Mouse (Mus musculus) retina, embryonic 14.5 days (tissue): ENCODE measurements at regions not wholly inside any gene's neighbourhood (a gene's known extent, or its start where the extent isn't known, plus 50 kb on each side); places are given as distances from the start of the nearest gene placed in this dataset.
"Not testable (repeated sequence)": the region's sequence is repeated elsewhere in the genome, so short reads cannot be mapped to it uniquely, and the experiment has no call there.

Source experiments
- DNase-seq: peaks from one replicate; pipeline ENCODE4 v3.0.0-alpha.2; 2015; ENCODE audit warnings: low spot score

DNA sequence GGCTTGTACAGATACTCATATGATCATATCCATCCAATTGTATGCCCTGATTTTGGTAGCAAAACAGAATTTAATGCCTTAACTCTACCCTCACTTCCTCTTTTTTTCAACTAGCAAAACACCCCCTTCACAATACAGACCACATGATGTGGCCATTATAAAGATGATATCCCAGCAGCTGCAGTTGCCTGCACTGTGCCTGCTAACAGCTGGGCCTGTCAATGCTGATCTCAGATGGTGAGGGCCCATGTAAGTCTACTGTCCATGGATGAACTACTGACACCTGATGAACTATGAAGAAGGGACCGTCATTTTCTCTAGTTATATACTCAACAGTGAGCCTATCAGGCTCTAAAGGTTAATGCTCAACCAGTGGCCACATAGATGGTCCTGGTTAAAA lies 191.8 kb upstream of the Fmr1 start:
- no peak for DNase-seq

DNA sequence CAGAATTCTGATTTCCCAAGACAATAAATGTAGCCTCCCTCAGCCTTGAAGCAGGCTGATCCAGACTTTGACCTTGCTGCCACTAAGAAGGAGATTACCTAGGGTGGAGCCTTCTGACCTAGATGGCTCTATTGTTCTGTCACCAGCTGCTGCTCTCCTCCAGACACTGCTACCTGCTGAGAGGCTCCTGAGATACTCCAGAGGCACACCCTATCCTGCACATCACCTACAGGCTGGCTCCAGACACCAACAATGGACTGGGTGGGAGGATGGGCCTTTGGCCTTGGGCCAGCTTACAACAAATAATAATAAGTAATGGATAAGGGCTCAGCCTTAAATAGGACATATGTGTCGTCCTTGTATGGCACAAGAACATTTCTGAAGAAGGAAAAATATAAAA lies 186.3 kb upstream of the Fmr1 start:
- DNase-seq = not testable (repeated sequence)

DNA sequence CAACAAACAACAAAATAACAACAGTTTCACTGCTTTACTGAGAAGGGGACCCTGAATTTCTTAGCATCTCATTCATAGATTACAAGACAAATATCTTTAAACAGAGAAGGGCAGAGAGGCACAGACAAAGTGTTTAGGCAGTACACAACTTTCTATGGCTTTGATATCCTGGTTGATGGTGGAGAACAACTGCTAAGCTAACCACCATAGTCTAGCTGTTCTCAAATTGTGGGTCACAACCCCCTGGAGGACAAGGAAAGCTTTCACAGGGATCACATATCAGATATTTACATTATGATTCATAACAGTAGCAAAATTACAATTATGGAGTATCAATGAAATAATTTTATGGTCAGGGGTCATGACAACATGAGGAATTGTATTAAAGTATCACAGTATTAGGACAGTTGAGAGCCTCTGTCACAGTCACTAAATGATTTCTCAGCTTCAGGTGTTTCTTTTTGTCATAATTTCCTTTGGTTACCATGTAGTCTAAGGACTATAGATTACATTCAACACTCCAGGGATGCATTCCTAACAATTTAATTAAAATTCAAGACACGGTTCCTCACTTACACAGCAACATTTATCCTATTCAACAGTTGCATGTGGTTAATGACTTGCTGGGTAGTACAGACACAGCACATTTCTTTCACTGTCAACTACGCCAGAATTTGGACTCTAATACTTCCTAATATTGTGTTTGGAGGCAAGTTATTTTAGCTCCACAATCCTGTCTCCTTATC lies 183.8 kb upstream of the Fmr1 start:
- DNase-seq = no peak

DNA sequence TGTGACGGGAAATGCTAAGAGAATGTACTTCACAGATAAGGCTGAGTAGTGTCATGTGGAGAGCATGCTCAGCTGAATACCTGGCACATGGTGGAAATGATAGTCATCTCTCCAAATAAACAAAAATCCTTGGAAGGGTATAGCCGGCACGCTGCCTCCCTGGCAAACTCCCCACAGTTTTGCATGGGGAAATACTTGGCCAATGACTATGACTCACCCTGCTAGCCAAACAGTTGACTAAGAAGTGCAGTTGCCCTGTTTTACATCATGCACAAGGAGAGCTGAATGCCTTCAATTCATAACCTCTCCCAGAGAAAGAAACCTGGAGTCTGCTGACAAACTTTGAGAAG lies 183.2 kb upstream of the Fmr1 start:
- no peak for DNase-seq

DNA sequence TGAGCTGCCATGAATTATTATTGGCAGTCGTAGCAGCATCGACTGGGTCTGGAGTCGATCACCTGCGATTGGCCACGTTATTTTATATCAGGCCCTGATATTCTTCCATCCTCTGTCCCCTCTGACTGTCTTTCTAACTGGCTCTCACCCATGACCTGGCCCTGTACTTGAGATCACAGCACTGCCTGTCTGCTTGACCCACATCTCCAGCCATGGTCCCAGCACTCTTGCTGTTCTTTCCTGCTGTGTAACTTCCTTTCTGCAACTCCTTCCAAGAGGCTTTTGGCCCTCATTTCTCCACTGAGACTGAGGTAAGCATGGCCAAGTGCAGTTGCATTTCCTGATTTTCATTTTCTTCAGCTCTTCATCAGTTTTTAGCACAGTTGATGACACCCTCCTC lies 182.6 kb upstream of the Fmr1 start:
- DNase-seq = no peak

DNA sequence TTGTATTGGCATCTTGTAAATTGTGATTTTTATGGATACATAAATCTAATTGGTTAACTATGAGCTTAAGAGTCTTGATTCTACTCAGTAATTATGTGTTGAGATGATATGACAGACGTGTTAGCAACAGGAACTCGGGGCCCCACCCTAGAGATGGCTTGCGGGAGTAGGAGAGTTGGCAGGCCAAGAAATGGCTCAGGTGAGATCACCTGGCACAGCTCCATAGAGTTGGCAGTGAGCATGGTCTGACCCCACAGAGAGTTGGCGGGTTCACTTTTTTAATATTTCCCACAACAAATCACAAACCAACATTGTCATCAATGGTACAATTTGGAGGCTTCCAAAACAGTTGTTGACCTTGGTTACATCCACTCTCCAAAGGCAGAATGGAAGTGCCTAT lies 180.5 kb upstream of the Fmr1 start:
- no peak for DNase-seq

DNA sequence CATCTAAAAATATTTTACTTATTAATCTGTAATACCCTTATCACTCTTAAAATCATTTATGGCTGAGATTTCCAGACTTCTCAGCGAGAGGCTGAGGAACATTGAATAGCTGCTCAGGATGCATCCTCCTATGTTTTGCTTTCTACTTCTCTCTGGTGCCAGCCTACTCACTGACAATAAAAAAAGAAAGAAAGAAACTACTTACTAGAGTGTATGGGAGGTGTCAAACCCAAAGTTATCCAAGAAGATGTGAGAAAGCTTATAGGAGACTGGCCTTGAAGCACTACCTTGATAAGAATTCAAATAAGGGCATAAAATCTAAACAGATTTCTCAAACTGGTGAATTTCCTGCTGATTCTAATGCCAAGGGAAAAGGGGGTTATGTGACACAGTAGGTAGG lies 175.4 kb upstream of the Fmr1 start:
- no peak for DNase-seq

DNA sequence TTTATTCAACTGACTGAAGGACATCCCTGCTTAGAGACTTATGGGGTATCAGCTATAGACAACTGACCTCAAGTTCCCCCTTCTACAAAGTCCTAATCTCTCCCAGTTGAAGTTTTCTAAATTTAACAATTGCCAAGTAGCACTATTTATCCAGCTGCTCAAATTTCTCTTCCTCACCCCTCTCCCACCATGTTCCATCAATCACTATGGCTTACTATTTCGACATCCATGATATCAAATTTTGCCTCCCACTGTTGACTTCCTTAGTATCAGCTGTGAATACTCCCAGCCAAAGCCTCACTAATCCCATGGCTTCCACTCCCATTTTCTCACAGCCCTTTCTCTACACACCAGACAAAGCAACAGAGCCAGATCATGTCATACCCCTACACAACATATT lies 170.7 kb upstream of the Fmr1 start:
- DNase-seq = no peak

DNA sequence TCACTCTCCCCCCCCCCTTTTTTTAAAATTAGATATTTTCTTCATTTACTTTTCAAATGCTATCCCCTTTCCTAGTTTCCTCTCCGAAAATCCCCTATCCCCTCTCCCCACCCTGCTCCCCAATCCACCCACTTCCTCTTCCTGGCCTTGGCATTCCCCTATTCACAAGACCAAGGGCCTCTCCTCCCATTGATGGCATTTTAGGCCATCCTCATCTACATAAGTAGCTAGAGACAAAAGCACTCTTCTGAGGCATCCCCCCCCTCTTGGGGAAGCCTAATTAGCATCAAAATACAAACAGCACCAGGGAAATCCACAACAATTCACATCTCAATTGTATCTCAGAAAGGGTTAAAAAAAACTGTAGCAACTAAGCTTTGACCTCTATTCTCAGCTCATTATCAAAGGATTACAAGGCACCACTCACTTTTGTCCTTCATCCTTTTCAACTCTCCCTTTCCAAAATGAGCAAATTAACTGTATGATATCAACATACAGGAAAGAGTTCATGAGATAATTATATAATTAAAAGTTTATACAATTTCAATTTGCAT lies 166.1 kb upstream of the Fmr1 start:
- DNase-seq = no peak

DNA sequence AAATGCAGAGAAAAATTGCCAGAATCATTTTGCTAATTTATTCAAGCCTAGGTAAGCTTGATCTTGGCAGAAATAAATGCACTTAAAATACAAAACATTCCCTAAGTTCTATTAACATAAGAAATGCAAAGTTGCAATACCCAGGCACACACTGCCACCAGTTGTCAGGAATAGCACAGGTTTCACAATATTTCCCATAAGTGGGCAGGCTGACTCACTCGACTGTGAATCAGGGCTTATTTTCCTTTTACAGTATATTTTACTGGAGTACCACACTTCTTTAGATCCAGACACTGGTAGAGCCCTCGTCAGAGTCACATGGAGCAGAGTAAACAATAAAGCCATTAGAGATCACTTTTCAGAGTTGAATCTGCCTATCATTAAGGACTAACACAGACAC lies 131.8 kb upstream of the Fmr1 start:
- DNase-seq = no peak

DNA sequence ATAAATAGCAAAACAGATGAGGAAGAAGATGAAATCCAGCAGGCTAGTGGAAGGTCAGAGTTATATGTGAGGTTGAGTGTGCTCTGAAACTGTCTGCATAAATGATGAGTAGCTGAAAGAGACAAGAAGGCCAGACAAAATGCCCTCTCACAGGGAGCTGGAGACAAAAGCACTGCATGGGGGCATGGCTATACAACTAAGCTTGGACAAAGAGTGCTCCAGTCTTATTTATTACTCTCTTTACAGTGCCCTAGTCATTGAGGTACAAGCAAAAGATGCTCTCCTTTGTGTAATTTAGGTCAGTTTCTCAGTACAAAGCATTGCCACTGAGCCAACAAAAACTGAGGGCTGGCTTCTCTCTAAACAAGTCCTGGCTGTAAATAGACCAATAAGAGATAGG lies 124.3 kb upstream of the Fmr1 start:
- DNase-seq = peak; percentile 33

DNA sequence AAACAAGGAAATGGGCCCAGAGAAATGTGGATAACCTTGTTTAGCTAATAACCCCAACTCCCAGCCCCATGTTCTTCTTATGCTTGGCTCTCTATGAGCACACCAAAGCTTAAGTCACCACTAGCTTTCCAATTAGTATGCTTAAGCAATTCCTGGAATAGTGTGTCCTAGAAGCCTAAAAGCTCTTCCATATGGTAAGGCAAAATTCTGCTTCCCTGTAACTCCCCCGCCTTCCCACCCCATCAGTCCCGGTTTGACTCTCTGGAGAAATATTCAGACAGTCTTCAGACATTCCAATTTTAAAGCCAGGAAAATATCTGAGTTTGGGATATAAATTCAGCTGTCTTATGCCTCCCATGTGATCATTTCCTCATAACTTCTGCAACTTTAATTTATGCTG lies 120.6 kb upstream of the Fmr1 start:
- no peak for DNase-seq

DNA sequence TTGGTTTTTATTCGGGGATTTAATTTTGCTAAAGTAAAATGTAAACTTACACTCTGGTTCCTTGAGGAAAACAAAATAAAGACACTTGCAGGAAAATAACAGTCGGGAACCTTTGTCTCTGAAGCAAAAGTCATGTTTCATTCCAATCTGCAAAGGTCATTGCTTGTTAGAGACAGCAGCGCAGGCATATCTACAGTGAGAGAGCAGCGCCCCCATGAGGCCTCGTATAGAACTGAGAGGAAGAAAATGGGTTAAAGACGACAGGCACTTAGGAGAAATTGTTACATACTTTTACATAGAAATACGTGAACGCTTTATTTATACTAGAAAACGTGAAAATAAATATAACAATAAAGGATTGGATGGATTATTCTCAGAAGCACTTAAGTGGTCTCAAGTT lies 93.1 kb upstream of the Fmr1 start:
- peak; percentile 68 for DNase-seq

DNA sequence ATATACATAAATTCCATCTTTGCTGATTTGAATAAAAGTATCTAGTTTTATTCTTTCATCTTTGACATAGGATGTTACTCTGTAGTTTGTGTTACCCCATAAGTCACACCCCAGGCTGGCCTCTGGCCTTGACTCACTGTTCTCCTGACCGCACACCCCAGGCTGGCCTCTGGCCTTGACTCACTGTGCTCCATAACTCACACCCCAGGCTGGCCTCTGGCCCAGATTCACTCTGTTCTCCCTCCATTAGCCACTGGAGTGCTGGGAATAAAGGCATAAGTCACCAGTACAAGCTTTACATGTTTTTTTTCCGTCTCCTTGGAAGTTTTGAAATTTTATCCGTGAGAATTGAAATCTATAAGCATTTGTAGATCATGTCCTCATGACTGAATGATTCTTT lies 56.2 kb upstream of the Fmr1 start:
- DNase-seq = no peak
